In the genomic region with DNA sequence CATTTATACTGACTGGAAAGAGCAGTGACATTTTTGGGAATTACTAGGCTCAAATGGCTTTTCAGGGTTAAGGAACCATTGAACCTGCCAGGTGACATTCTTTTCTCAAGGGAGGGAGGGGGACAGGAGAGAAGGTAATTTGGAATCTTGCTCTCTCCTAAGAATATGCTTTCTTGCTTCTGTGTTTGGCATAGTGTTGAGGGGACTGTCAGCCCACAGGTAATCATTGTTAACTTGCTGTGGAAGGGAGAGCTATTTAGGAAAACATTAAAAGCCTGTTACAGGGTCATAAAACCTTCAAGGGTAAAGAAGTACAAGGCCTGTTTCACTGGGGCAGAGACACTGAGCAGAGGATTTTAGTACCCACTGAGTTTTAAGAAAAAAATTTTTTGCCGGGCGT, we compare ENCODE assay signal across 26 mouse cellular contexts.
"Had no signal": no experiment of that assay in that cellular context is flagged by ENCODE, and none has a peak within 500 bp of the region (broad histone marks: within the 10 kb centered on the region; RNA-seq: fewer than 3 reads in every experiment).

No protein-coding gene starts in this region.

- H3K27ac ChIP-seq: gastrocnemius, adult 2 months; heart, embryonic 10.5 days; hindbrain, embryonic 10.5 days; hindbrain, embryonic 12.5 days; hindbrain, embryonic 14.5 days; intestine, embryonic 15.5 days; layer of hippocampus, adult 2 months; left cerebral cortex, adult 2 months; limb, embryonic 10.5 days; limb, embryonic 12.5 days; liver, embryonic 13.5 days; liver, embryonic 15.5 days had no signal

- H3K27me3 ChIP-seq: heart, embryonic 12.5 days; hindbrain, embryonic 12.5 days; intestine, embryonic 15.5 days; limb, embryonic 12.5 days; liver, embryonic 13.5 days had no signal

- H3K4me2 ChIP-seq: heart, embryonic 12.5 days; hindbrain, embryonic 12.5 days; hindbrain, embryonic 14.5 days; intestine, embryonic 15.5 days; limb, embryonic 12.5 days; liver, embryonic 11.5 days; liver, embryonic 13.5 days; liver, embryonic 15.5 days had no signal

- H3K4me1 ChIP-seq: heart, embryonic 10.5 days; hindbrain, embryonic 10.5 days; hindbrain, embryonic 12.5 days; intestine, embryonic 15.5 days; limb, embryonic 10.5 days; limb, embryonic 12.5 days; liver, embryonic 13.5 days; liver, embryonic 15.5 days had no signal

- H3K36me3 ChIP-seq: heart, embryonic 10.5 days; heart, embryonic 12.5 days; hindbrain, embryonic 10.5 days; hindbrain, embryonic 12.5 days; intestine, embryonic 15.5 days; limb, embryonic 10.5 days; limb, embryonic 12.5 days; liver, embryonic 13.5 days; liver, embryonic 15.5 days had no signal

- H3K4me3 ChIP-seq: gastrocnemius, adult 2 months; heart, embryonic 10.5 days; heart, embryonic 12.5 days; hindbrain, embryonic 10.5 days; hindbrain, embryonic 12.5 days; intestine, embryonic 15.5 days; layer of hippocampus, adult 2 months; left cerebral cortex, adult 2 months; limb, embryonic 10.5 days; limb, embryonic 12.5 days; liver, embryonic 13.5 days; liver, embryonic 15.5 days had no signal

- DNase-seq: gastrocnemius, adult 2 months; gastrocnemius, postnatal 10 days; gastrocnemius, postnatal 25 days; heart, adult 18-20 months; heart, postnatal 10 days; heart, postnatal 4 days; kidney, postnatal 10 days; kidney, postnatal 4 days; liver; liver, embryonic 13.5 days; liver, postnatal 0 days had no signal

- H3K9me3 ChIP-seq: heart, embryonic 10.5 days; heart, embryonic 12.5 days; hindbrain, embryonic 10.5 days; hindbrain, embryonic 12.5 days; intestine, embryonic 15.5 days; limb, embryonic 10.5 days; limb, embryonic 12.5 days; liver, embryonic 13.5 days; liver, embryonic 15.5 days had no signal

- ATAC-seq: hindbrain, embryonic 16.5 days; inflammation-experienced regulatory T-cells, adult 6 months; intestine, embryonic 15.5 days; intestine, postnatal 0 days; liver, postnatal 0 days had no signal

- H3K9ac ChIP-seq: heart, embryonic 12.5 days; hindbrain, embryonic 12.5 days; hindbrain, embryonic 14.5 days; intestine, embryonic 15.5 days; limb, embryonic 12.5 days; liver, embryonic 13.5 days; liver, embryonic 15.5 days; liver, postnatal 0 days had no signal
